Comparison of ENCODE assay signal across 21 mouse cellular contexts in the genomic region with DNA sequence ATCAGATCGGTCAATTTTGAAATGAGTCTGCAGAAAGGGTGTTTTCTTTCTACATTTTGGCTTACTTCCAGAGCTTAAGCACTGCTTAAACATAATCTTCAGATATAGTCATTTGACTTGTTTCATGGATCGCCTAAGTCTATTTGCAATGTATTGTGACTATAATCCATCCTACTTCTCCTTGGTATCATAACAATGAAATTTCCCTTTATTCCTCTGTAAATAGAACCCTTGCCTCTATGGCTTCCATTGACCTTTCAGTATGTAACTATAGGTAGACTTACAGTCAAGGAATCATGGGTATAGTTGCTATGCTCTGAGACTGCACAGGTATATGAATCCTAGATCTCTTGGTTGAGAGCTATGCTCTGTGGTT.
A peak's percentile ranks its signal among the peaks of the same experiment; 100 is the strongest.
DNase-seq lines count a peak whose midpoint lies in the region; ATAC-seq and TF ChIP-seq lines count a peak whose summit lies in the region.
"Had no signal": no experiment of that assay in that cellular context is flagged by ENCODE, and none has a peak within 500 bp of the region (broad histone marks: within the 10 kb centered on the region; RNA-seq: fewer than 3 reads in every experiment).

No protein-coding gene starts in this region.

- DNase-seq in embryonic facial prominence, embryonic 10.5 days (ENCODE audit: low spot score): no peak
- DNase-seq in lung, adult 2 months: no peak
- peak; percentile 43 for DNase-seq in embryonic facial prominence, embryonic 14.5 days (ENCODE audit: low spot score)
- DNase-seq in adipocyte (ENCODE audit: low spot score): no peak
- DNase-seq in forebrain, embryonic 10.5 days (ENCODE audit: extremely low spot score, low spot score): no peak
- DNase-seq: cerebellum, adult 11-12 months; cerebellum, postnatal 10 days; heart, postnatal 36 days; kidney, postnatal 4 days; layer of hippocampus, adult 9-11 months; liver; thymus, postnatal 14 days had no signal

- no peak overlapping the region for H3K4me2 ChIP-seq in embryonic facial prominence, embryonic 13.5 days
- no peak overlapping the region for H3K4me2 ChIP-seq in lung, embryonic 16.5 days (ENCODE audit: low read depth, low read length)
- H3K4me2 ChIP-seq in embryonic facial prominence, embryonic 14.5 days (ENCODE audit: low read depth, low read length): no peak overlapping the region
- no peak overlapping the region; the same call in 1 of the 2 replicates for H3K4me2 ChIP-seq in stomach, embryonic 14.5 days (replicated peaks; ENCODE audit: low read depth, low read length)
- H3K4me2 ChIP-seq: forebrain, embryonic 12.5 days; heart, embryonic 15.5 days; hindbrain, embryonic 14.5 days; liver, embryonic 15.5 days had no signal

- H3K36me3 ChIP-seq in embryonic facial prominence, embryonic 13.5 days: no peaks in the 10 kb centered on the region
- H3K36me3 ChIP-seq in embryonic facial prominence, embryonic 10.5 days (replicated peaks): no peaks in the 10 kb centered on the region
- no peaks in the 10 kb centered on the region for H3K36me3 ChIP-seq in lung, embryonic 16.5 days (ENCODE audit: control insufficient read depth, insufficient read depth, low read length)
- no peaks in the 10 kb centered on the region for H3K36me3 ChIP-seq in embryonic facial prominence, embryonic 14.5 days (ENCODE audit: control insufficient read depth, insufficient read depth, low read length)
- H3K36me3 ChIP-seq in stomach, embryonic 14.5 days (ENCODE audit: control insufficient read depth, insufficient read depth, low read length): no peaks in the 10 kb centered on the region
- H3K36me3 ChIP-seq in forebrain, embryonic 10.5 days (replicated peaks): no peaks in the 10 kb centered on the region
- H3K36me3 ChIP-seq: forebrain, embryonic 12.5 days; heart, embryonic 15.5 days; liver, embryonic 15.5 days had no signal

- no peaks in the 10 kb centered on the region for H3K27me3 ChIP-seq in embryonic facial prominence, embryonic 13.5 days
- no peaks in the 10 kb centered on the region for H3K27me3 ChIP-seq in embryonic facial prominence, embryonic 10.5 days (replicated peaks; ENCODE audit: low read depth, poor library complexity, severe bottlenecking)
- H3K27me3 ChIP-seq in lung, embryonic 16.5 days (ENCODE audit: control insufficient read depth, insufficient read depth, low read depth, low read length): no peaks in the 10 kb centered on the region
- H3K27me3 ChIP-seq in embryonic facial prominence, embryonic 14.5 days (replicated peaks; ENCODE audit: control insufficient read depth, insufficient read depth, low read length): no peaks in the 10 kb centered on the region
- H3K27me3 ChIP-seq in stomach, embryonic 14.5 days (ENCODE audit: control insufficient read depth, insufficient read depth, low read length): no peaks in the 10 kb centered on the region
- no peaks in the 10 kb centered on the region for H3K27me3 ChIP-seq in forebrain, embryonic 10.5 days (ENCODE audit: poor library complexity, severe bottlenecking)
- H3K27me3 ChIP-seq: forebrain, embryonic 12.5 days; heart, embryonic 15.5 days; liver, embryonic 15.5 days had no signal

- H3K4me3 ChIP-seq in embryonic facial prominence, embryonic 13.5 days: no peak overlapping the region
- no peak overlapping the region for H3K4me3 ChIP-seq in embryonic facial prominence, embryonic 10.5 days
- H3K4me3 ChIP-seq in lung, embryonic 16.5 days (ENCODE audit: low read length): no peak overlapping the region
- no peak overlapping the region for H3K4me3 ChIP-seq in lung, adult 2 months (replicated peaks; ENCODE audit: extremely low read depth, low read depth, low read length)
- H3K4me3 ChIP-seq in embryonic facial prominence, embryonic 14.5 days (ENCODE audit: low read depth, low read length): no peak overlapping the region
- no peak overlapping the region for H3K4me3 ChIP-seq in stomach, embryonic 14.5 days (ENCODE audit: low read depth, low read length)
- no peak overlapping the region for H3K4me3 ChIP-seq in forebrain, embryonic 10.5 days
- H3K4me3 ChIP-seq: forebrain, embryonic 12.5 days; heart, embryonic 15.5 days; liver, embryonic 15.5 days had no signal

- no peak for TF ChIP-seq POLR2A in lung, adult 2 months (IDR thresholded peaks at IDR 0.05; ENCODE audit: borderline replicate concordance, extremely low read depth, low read depth, low read length)

- H3K27ac ChIP-seq in embryonic facial prominence, embryonic 13.5 days: peak overlapping the region; percentile 35; the same call in 1 of the 2 replicates
- no peak overlapping the region for H3K27ac ChIP-seq in embryonic facial prominence, embryonic 10.5 days (replicated peaks)
- peak overlapping the region; percentile 70 for H3K27ac ChIP-seq in lung, embryonic 16.5 days (ENCODE audit: low read length)
- 0 out of 2 replicates have a peak overlapping the region, but pooled peaks have one; percentile 67 for H3K27ac ChIP-seq in embryonic facial prominence, embryonic 14.5 days (replicated peaks; ENCODE audit: low read depth, low read length)
- no peak overlapping the region for H3K27ac ChIP-seq in stomach, embryonic 14.5 days (ENCODE audit: low read length)
- no peak overlapping the region for H3K27ac ChIP-seq in forebrain, embryonic 10.5 days
- H3K27ac ChIP-seq: forebrain, embryonic 12.5 days; heart, embryonic 15.5 days; hindbrain, embryonic 14.5 days; liver, embryonic 15.5 days; macrophage had no signal

- no peak for TF ChIP-seq CTCF in lung, adult 2 months (IDR thresholded peaks at IDR 0.05; ENCODE audit: insufficient read depth, low read length)

- no peak overlapping the region for H3K9ac ChIP-seq in embryonic facial prominence, embryonic 13.5 days
- H3K9ac ChIP-seq in lung, embryonic 16.5 days (ENCODE audit: low read length): no peak overlapping the region
- H3K9ac ChIP-seq in embryonic facial prominence, embryonic 14.5 days (ENCODE audit: low read depth, low read length): no peak overlapping the region
- H3K9ac ChIP-seq in stomach, embryonic 14.5 days (replicated peaks; ENCODE audit: low read depth, low read length): no peak overlapping the region
- H3K9ac ChIP-seq: forebrain, embryonic 12.5 days; heart, embryonic 15.5 days; hindbrain, embryonic 14.5 days; liver, embryonic 15.5 days had no signal

- no peaks in the 10 kb centered on the region for H3K9me3 ChIP-seq in embryonic facial prominence, embryonic 13.5 days
- no peaks in the 10 kb centered on the region for H3K9me3 ChIP-seq in embryonic facial prominence, embryonic 10.5 days
- no peaks in the 10 kb centered on the region for H3K9me3 ChIP-seq in lung, embryonic 16.5 days (ENCODE audit: control insufficient read depth, low read length)
- H3K9me3 ChIP-seq in embryonic facial prominence, embryonic 14.5 days (ENCODE audit: control insufficient read depth, low read length): no peaks in the 10 kb centered on the region
- H3K9me3 ChIP-seq in stomach, embryonic 14.5 days (ENCODE audit: control insufficient read depth, low read depth, low read length): no peaks in the 10 kb centered on the region
- H3K9me3 ChIP-seq in forebrain, embryonic 10.5 days: no peaks in the 10 kb centered on the region
- H3K9me3 ChIP-seq: forebrain, embryonic 12.5 days; heart, embryonic 15.5 days; liver, embryonic 15.5 days had no signal

- WGBS in embryonic facial prominence, embryonic 13.5 days: 29% methylated on average over 2 of the region's 2 CpGs
- WGBS in embryonic facial prominence, embryonic 10.5 days: 81% methylated on average over 2 of the region's 2 CpGs
- 21% methylated on average over 2 of the region's 2 CpGs for WGBS in lung, embryonic 16.5 days
- WGBS in lung, adult 2 months: 56% methylated on average over 2 of the region's 2 CpGs
- 26% methylated on average over 2 of the region's 2 CpGs for WGBS in embryonic facial prominence, embryonic 14.5 days
- WGBS in stomach, embryonic 14.5 days: 24% methylated on average over 2 of the region's 2 CpGs
- WGBS in forebrain, embryonic 10.5 days: 91% methylated on average over 2 of the region's 2 CpGs

- ATAC-seq in embryonic facial prominence, embryonic 13.5 days (ENCODE audit: insufficient number of reproducible peaks, insufficient read depth, low FRiP score, low TSS enrichment, low read depth): no peak
- no peak for ATAC-seq in lung, embryonic 16.5 days (ENCODE audit: low read depth)
- no peak for ATAC-seq in embryonic facial prominence, embryonic 14.5 days (ENCODE audit: low read depth)
- ATAC-seq in stomach, embryonic 14.5 days (ENCODE audit: insufficient number of reproducible peaks, insufficient read depth, low FRiP score, low read depth): peak; percentile 63; the same call in 1 of the 2 replicates
- ATAC-seq: inflammation-experienced regulatory T-cells, adult 6 months had no signal

- H3K4me1 ChIP-seq in embryonic facial prominence, embryonic 13.5 days: peaks cover 15% of the 10 kb centered on the region
- peaks cover 26% of the 10 kb centered on the region for H3K4me1 ChIP-seq in embryonic facial prominence, embryonic 10.5 days
- H3K4me1 ChIP-seq in lung, embryonic 16.5 days (replicated peaks; ENCODE audit: control insufficient read depth, insufficient read depth, low read length): peaks cover 5% of the 10 kb centered on the region
- no peaks in the 10 kb centered on the region for H3K4me1 ChIP-seq in lung, adult 2 months (ENCODE audit: control insufficient read depth, insufficient read depth, low read length)
- peaks cover 8% of the 10 kb centered on the region; the same call in 1 of the 2 replicates for H3K4me1 ChIP-seq in embryonic facial prominence, embryonic 14.5 days (ENCODE audit: control insufficient read depth, insufficient read depth, low read length)
- H3K4me1 ChIP-seq in stomach, embryonic 14.5 days (ENCODE audit: control insufficient read depth, insufficient read depth, low read length): peaks cover 6% of the 10 kb centered on the region; the same call in 1 of the 2 replicates
- peaks cover 18% of the 10 kb centered on the region for H3K4me1 ChIP-seq in forebrain, embryonic 10.5 days
- H3K4me1 ChIP-seq: heart, embryonic 15.5 days; liver, embryonic 15.5 days had no signal

Comparison
In these comparisons a context has a peak if more than half of its experiments do, and no peak if none do; other contexts are left out.
1. H3K27ac ChIP-seq: peak in embryonic facial prominence, embryonic 13.5 days (single experiment), lung, embryonic 16.5 days (single experiment) and embryonic facial prominence, embryonic 14.5 days (single experiment); none in embryonic facial prominence, embryonic 10.5 days (single experiment), stomach, embryonic 14.5 days (single experiment) and forebrain, embryonic 10.5 days (single experiment).